Mouse (Mus musculus): Measurements from ENCODE around the gene Srsf12.

DNA sequence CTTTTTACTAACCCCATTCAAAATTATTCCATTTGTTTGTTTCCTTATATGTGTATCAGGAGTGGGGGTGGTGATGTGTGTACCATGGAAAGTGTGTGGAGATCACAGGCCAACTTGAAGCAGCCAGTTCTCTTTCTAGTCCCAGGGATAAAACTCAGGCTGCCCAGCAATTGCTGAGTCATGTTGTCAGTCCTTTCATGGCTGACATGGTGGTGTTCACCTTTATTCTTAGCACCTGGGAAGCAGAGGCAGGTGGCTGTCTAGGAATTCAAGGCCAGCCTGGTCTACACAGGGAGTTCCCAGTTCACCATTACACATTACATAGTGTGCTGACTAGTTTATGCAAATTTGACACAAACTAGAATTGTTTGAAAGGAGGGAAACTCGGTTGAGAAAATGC, 54.1 kb downstream of the Srsf12 start:
- TF ChIP-seq GATA1 (IDR thresholded peaks at IDR 0.05; ENCODE audit: borderline replicate concordance, low read length): no peak
- TF ChIP-seq FLI1 (IDR thresholded peaks at IDR 0.05; ENCODE audit: low read length): no peak

All from megakaryocyte, embryonic 14.5 days (primary cell).